Mouse (Mus musculus): ENCODE data around the gene Slc10a6. TPM values are rescaled to one million over a fixed set of nuclear protein-coding genes. Genes with fewer than 3 reads are reported as not detected.
A peak's percentile ranks its signal among the peaks of the same experiment; 100 is the strongest.

Gene Slc10a6
- total RNA-seq, 2 experiments from 2014 or later = not detected

GRCm38 (mm10) chr5:103622321-103622720 lies 6.9 kb downstream of the Slc10a6 start:
- no peak for ATAC-seq (replicated peaks; ENCODE audit: poor library complexity, severe bottlenecking)

- no peak for ATAC-seq (replicated peaks; ENCODE audit: poor library complexity, severe bottlenecking)
Measured at GRCm38 (mm10) chr5:103620301-103620973, 8.8 kb downstream of the Slc10a6 start.

- no peak for ATAC-seq (replicated peaks; ENCODE audit: poor library complexity, severe bottlenecking)
Measured at GRCm38 (mm10) chr5:103617191-103617590, 12.0 kb downstream of the Slc10a6 start.

GRCm38 (mm10) chr5:103614356-103614755 lies 14.8 kb downstream of the Slc10a6 start:
- ATAC-seq (replicated peaks; ENCODE audit: poor library complexity, severe bottlenecking) = 0 out of 2 replicates have a peak, but pooled peaks have one; percentile 30

GRCm38 (mm10) chr5:103612316-103612715 lies 16.9 kb downstream of the Slc10a6 start:
- ATAC-seq (replicated peaks; ENCODE audit: poor library complexity, severe bottlenecking) = no peak

- no peak for ATAC-seq (replicated peaks; ENCODE audit: poor library complexity, severe bottlenecking)
Measured at GRCm38 (mm10) chr5:103610856-103611472, 18.2 kb downstream of the Slc10a6 start.

- no peak for ATAC-seq (replicated peaks; ENCODE audit: poor library complexity, severe bottlenecking)
Measured at GRCm38 (mm10) chr5:103610148-103610547, 19.1 kb downstream of the Slc10a6 start.

GRCm38 (mm10) chr5:103605707-103606106 lies 23.5 kb downstream of the Slc10a6 start:
- ATAC-seq (replicated peaks; ENCODE audit: poor library complexity, severe bottlenecking) = no peak

GRCm38 (mm10) chr5:103603115-103603893 lies 25.9 kb downstream of the Slc10a6 start:
- no peak for ATAC-seq (replicated peaks; ENCODE audit: poor library complexity, severe bottlenecking)

- no peak for ATAC-seq (replicated peaks; ENCODE audit: poor library complexity, severe bottlenecking)
Measured at GRCm38 (mm10) chr5:103598881-103599280, 30.3 kb downstream of the Slc10a6 start.

GRCm38 (mm10) chr5:103598264-103598663 lies 30.9 kb downstream of the Slc10a6 start:
- no peak for ATAC-seq (replicated peaks; ENCODE audit: poor library complexity, severe bottlenecking)

GRCm38 (mm10) chr5:103597604-103598003 lies 31.6 kb downstream of the Slc10a6 start:
- no peak for ATAC-seq (replicated peaks; ENCODE audit: poor library complexity, severe bottlenecking)

- no peak for ATAC-seq (replicated peaks; ENCODE audit: poor library complexity, severe bottlenecking)
Measured at GRCm38 (mm10) chr5:103596467-103597146, 32.6 kb downstream of the Slc10a6 start.

GRCm38 (mm10) chr5:103595394-103596226 lies 33.6 kb downstream of the Slc10a6 start:
- peak; percentile 47 for ATAC-seq (replicated peaks; ENCODE audit: poor library complexity, severe bottlenecking)

- no peak for ATAC-seq (replicated peaks; ENCODE audit: poor library complexity, severe bottlenecking)
Measured at GRCm38 (mm10) chr5:103593575-103593974, 35.6 kb downstream of the Slc10a6 start.

- no peak for ATAC-seq (replicated peaks; ENCODE audit: poor library complexity, severe bottlenecking)
Measured at GRCm38 (mm10) chr5:103592706-103593105, 36.5 kb downstream of the Slc10a6 start.

- ATAC-seq (replicated peaks; ENCODE audit: poor library complexity, severe bottlenecking) = no peak
Measured at GRCm38 (mm10) chr5:103591846-103592245, 37.4 kb downstream of the Slc10a6 start.

- ATAC-seq (replicated peaks; ENCODE audit: poor library complexity, severe bottlenecking) = peak; percentile 56; the same call in 1 of the 2 replicates
Measured at GRCm38 (mm10) chr5:103587219-103587618, 42.0 kb downstream of the Slc10a6 start.

- no peak; the same call in 1 of the 2 replicates for ATAC-seq (replicated peaks; ENCODE audit: poor library complexity, severe bottlenecking)
Measured at GRCm38 (mm10) chr5:103579680-103580420, 49.4 kb downstream of the Slc10a6 start.

Data from granulocyte monocyte progenitor cell, adult 5-6 weeks (primary cell).